Mouse (Mus musculus): ENCODE results near the gene 4930558K02Rik. TPM values are rescaled to one million over a fixed set of nuclear protein-coding genes. Genes with fewer than 3 reads are reported as not detected.

4930558K02Rik gene
- polyA plus RNA-seq, 1 experiment, result 0.15 TPM

DNA sequence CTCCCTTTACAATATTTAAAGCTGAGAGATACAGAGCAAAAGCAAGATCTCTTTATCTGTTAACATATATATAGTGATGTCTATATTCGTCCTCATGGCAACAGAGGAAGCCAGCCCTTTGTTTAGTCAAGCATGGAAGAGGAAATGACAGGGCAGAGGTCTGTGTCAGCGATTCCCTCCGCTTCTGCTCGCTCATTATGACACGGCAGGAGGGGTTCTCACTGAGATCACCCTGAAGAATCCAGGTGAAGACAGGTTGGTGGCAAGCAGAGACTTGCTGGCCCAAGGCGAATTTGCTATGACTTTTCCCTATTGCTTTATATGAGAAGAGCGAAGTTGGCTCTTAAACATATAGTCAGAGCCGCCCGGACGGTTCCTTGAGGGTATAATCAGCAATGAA lies 83.3 kb downstream of the 4930558K02Rik start:
- TF ChIP-seq POLR2A (IDR thresholded peaks at IDR 0.05; ENCODE audit: extremely low read depth, insufficient read depth, low read length) (no peak), CTCF (IDR thresholded peaks at IDR 0.05; ENCODE audit: extremely low read depth, insufficient read depth, low read length) (no peak)
- Histone ChIP-seq H3K4me1 (ENCODE audit: control insufficient read depth, insufficient read depth, low read length) (no peaks in the 10 kb centered on the region), H3K4me3 (ENCODE audit: insufficient read depth, low read length) (no peak overlapping the region), H3K27ac (ENCODE audit: insufficient read depth, low read length) (no peak overlapping the region)

DNA sequence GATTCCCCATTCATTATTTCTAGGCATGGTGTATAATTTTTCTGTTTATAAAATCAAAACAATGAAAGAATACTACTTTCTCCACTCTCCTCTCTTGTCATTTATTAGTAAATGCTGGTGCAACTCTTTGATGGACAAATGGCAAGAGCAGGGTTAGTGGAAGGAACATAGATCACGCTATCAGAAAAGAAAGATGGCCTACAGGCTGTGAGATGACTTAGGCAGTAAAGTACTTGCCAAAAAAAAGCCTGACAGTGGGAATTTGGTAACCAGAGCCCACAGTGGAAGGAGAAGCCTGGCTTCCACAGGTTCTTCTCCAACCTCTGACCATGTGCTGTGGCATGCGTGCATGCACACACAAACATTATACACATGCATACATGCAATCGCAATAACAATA lies 84.4 kb downstream of the 4930558K02Rik start:
- Histone ChIP-seq H3K4me1 (ENCODE audit: control insufficient read depth, insufficient read depth, low read length) (no peaks in the 10 kb centered on the region), H3K4me3 (ENCODE audit: insufficient read depth, low read length) (no peak overlapping the region), H3K27ac (ENCODE audit: insufficient read depth, low read length) (no peak overlapping the region)
- no peak for TF ChIP-seq POLR2A (IDR thresholded peaks at IDR 0.05; ENCODE audit: extremely low read depth, insufficient read depth, low read length)

DNA sequence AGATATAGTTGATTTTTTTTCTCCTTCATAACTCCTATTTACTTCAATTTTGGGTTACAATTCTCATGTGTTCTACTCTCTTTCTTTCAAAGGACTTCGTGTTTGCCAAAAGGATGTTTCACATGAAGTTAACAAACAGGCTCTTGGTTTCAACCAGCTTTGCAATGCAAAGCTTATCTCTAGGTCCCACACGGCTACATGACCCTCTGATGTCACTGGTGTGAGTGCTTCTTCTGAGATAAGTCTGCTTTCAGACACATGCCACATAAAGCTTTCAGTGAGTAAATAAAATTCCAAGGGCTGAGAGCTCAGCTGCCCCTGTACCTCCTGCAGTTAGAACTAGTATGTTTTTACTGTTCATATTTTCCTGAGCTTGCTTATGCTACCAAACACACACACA lies 84.9 kb downstream of the 4930558K02Rik start:
- no peak for TF ChIP-seq POLR2A (IDR thresholded peaks at IDR 0.05; ENCODE audit: extremely low read depth, insufficient read depth, low read length)
- Histone ChIP-seq H3K4me3 (ENCODE audit: insufficient read depth, low read length) (no peak overlapping the region), H3K27ac (ENCODE audit: insufficient read depth, low read length) (no peak overlapping the region), H3K4me1 (ENCODE audit: control insufficient read depth, insufficient read depth, low read length) (no peaks in the 10 kb centered on the region)

DNA sequence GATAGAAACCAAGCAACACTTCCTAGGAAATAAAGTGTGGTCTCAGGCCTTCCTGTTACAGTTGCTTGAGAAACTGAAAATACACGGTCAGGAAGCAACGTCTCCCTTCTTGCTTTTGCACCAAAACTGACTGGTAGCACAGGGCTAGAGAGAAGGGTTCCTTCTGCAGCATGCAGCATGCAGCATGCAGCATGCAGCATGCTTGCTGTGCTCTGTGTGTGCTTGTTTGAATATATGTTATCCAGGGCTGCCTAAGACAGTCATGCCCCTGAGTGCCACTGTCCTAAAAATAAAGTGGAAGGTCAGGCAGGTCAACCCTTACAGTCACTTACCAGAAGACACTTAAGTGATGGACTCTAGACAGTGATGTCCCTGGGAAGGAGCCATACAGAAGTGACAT lies 85.3 kb downstream of the 4930558K02Rik start:
- no peak for TF ChIP-seq POLR2A (IDR thresholded peaks at IDR 0.05; ENCODE audit: extremely low read depth, insufficient read depth, low read length)
- TF ChIP-seq CTCF (IDR thresholded peaks at IDR 0.05; ENCODE audit: extremely low read depth, insufficient read depth, low read length), result no peak
- no peak overlapping the region for H3K27ac ChIP-seq (ENCODE audit: insufficient read depth, low read length)
- H3K4me1 ChIP-seq (ENCODE audit: control insufficient read depth, insufficient read depth, low read length), result no peaks in the 10 kb centered on the region
- H3K4me3 ChIP-seq (ENCODE audit: insufficient read depth, low read length), result no peak overlapping the region

Other genes with a start within 250 kb of the 4930558K02Rik start
- 0.10 and 0.25 TPM in 2 replicates for gene Fasl, start 191.1 kb downstream of the 4930558K02Rik start, polyA plus RNA-seq (2012; rRNA removed)
- gene Suco, start 103.0 kb downstream of the 4930558K02Rik start, polyA plus RNA-seq (2012; rRNA removed), result 13.3 and 14.7 TPM in 2 replicates
- 16.4 and 19.7 TPM in 2 replicates for gene Pigc, start 10.4 kb downstream of the 4930558K02Rik start, polyA plus RNA-seq (2012; rRNA removed)